In genomic region chr10:77157245-77158019, GRCm38 (mm10) we compare ENCODE assay signal across 13 mouse cellular contexts. TPM values are rescaled to one million over a fixed set of nuclear protein-coding genes. Genes with fewer than 3 reads are reported as not detected.
DNase-seq lines count a peak whose midpoint lies in the region; ATAC-seq and TF ChIP-seq lines count a peak whose summit lies in the region.
"Had no signal": no experiment of that assay in that cellular context is flagged by ENCODE, and none has a peak within 500 bp of the region (broad histone marks: within the 10 kb centered on the region; RNA-seq: fewer than 3 reads in every experiment).

No protein-coding gene starts in this region.

- no peaks in the 10 kb centered on the region for H3K9me3 ChIP-seq in kidney, embryonic 16.5 days (ENCODE audit: low read length)
- no peaks in the 10 kb centered on the region for H3K9me3 ChIP-seq in G1E (replicated peaks)
- H3K9me3 ChIP-seq: heart, embryonic 15.5 days; limb, embryonic 13.5 days; neural tube, embryonic 15.5 days had no signal

- no peak overlapping the region for H3K4me3 ChIP-seq in kidney, embryonic 16.5 days (ENCODE audit: low read length)
- H3K4me3 ChIP-seq in G1E (ENCODE audit: low read depth, low read length): peak overlapping the region; percentile 8; the same call in 1 of the 2 replicates
- H3K4me3 ChIP-seq: heart, embryonic 15.5 days; limb, embryonic 13.5 days; neural tube, embryonic 15.5 days had no signal

- no peaks in the 10 kb centered on the region for H3K27me3 ChIP-seq in kidney, embryonic 16.5 days (ENCODE audit: insufficient read depth, low read length)
- H3K27me3 ChIP-seq in G1E (ENCODE audit: insufficient read depth, low read length): peaks cover 6% of the 10 kb centered on the region; the same call in 1 of the 2 replicates
- H3K27me3 ChIP-seq: heart, embryonic 15.5 days; limb, embryonic 13.5 days; neural tube, embryonic 15.5 days had no signal

- ATAC-seq in kidney, embryonic 16.5 days (ENCODE audit: low FRiP score, low TSS enrichment): no peak
- no peak for ATAC-seq in G1E (ENCODE audit: extremely low read depth, insufficient number of reproducible peaks, low FRiP score, poor library complexity, severe bottlenecking)

- TF ChIP-seq CTCF in G1E (IDR thresholded peaks at IDR 0.05; ENCODE audit: low read depth, low read length): no peak

- H3K9ac ChIP-seq in kidney, embryonic 16.5 days (replicated peaks; ENCODE audit: low read length): no peak overlapping the region
- H3K9ac ChIP-seq: limb, embryonic 13.5 days; neural tube, embryonic 15.5 days had no signal

- peaks cover 70% of the 10 kb centered on the region for H3K4me1 ChIP-seq in kidney, embryonic 16.5 days (ENCODE audit: insufficient read depth, low read length)
- H3K4me1 ChIP-seq in G1E (ENCODE audit: insufficient read depth, low read depth, low read length): peaks cover 93% of the 10 kb centered on the region

- WGBS in kidney, embryonic 16.5 days: 25% methylated on average over 10 of the region's 11 CpGs

- no peak overlapping the region for H3K4me2 ChIP-seq in kidney, embryonic 16.5 days (replicated peaks; ENCODE audit: low read depth, low read length)
- H3K4me2 ChIP-seq: limb, embryonic 13.5 days; neural tube, embryonic 15.5 days had no signal

- H3K36me3 ChIP-seq in kidney, embryonic 16.5 days (ENCODE audit: insufficient read depth, low read length): no peaks in the 10 kb centered on the region
- peaks cover 38% of the 10 kb centered on the region for H3K36me3 ChIP-seq in G1E (replicated peaks)
- H3K36me3 ChIP-seq: heart, embryonic 15.5 days; limb, embryonic 13.5 days; neural tube, embryonic 15.5 days had no signal

- H3K27ac ChIP-seq in kidney, embryonic 16.5 days (ENCODE audit: low read length): no peak overlapping the region
- H3K27ac ChIP-seq: limb, embryonic 13.5 days; neural tube, embryonic 15.5 days had no signal

- peak; percentile 43 for DNase-seq in kidney, postnatal 14 days
- DNase-seq in 416B (ENCODE audit: low read depth) (peak; percentile 18), G1E (ENCODE audit: low spot score) (no peak)
- peak; percentile 63 for DNase-seq in embryo, embryonic 10.5 days (ENCODE audit: low spot score)
- DNase-seq in thymus, adult 18-20 months: no peak
- DNase-seq in frontal cortex, postnatal 36 days (ENCODE audit: low spot score in 2 of 2): no peak
- DNase-seq: cerebellum, adult 9-10 months; right cerebral cortex, postnatal 4 days had no signal

RNA-seq across cellular contexts. Expression of gene Col18a1, which starts 8.9 kb away (rescaled TPM):
- polyA plus RNA-seq in kidney, embryonic 16.5 days (2015; fragmentation: Nextera tagmentation; extraction: Ambion mirVana): 255 and 257 TPM in 2 replicates
- total RNA-seq in G1E (2014; fragmentation: Nextera tagmentation): 19.3 and 33.0 TPM in 2 replicates
- total RNA-seq in G1E (2017): 45.1 and 46.8 TPM in 2 replicates
- polyA plus RNA-seq in G1E (2012): 145 and 178 TPM in 2 replicates
- total RNA-seq: megakaryocyte-erythroid progenitor cell, adult 5-6 weeks had no signal

Comparison
In these comparisons a context has a peak if more than half of its experiments do, and no peak if none do; other contexts are left out.
1. DNase-seq: peak in kidney, postnatal 14 days (single experiment), 416B (single experiment) and embryo, embryonic 10.5 days (single experiment); none in G1E (single experiment), thymus, adult 18-20 months (0 of 2) and frontal cortex, postnatal 36 days (0 of 2).